14 mouse cellular contexts compared by ENCODE assay signal in the genomic region with DNA sequence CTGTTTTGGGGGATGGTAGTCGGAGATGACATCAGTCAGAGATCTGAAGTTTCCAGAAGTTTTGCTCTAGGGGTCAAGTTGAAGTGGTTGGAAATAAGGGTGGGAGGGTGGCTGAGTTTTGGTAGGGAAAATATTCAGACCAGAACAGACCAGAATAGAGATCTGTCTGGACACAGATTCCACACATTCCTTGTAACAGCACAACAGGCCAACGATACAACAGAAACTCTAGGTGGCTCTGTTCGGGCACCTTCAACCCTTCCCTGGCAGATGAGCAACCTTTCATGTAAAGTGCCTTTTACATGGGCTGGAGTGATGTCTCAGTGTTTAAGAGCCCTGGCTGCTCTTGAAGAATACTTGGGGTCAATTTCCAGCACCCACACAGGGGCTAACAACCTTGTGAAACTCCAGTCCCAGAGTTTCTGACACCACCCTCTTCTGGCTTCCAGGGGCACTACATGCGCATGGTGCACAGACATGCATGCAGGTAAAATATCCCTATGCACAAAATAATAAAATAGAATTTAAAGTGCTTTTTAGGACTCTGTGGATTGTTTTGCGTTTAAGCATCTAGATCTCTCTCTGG. TPM values are rescaled to one million over a fixed set of nuclear protein-coding genes. Genes with fewer than 3 reads are reported as not detected.
DNase-seq lines count a peak whose midpoint lies in the region; ATAC-seq and TF ChIP-seq lines count a peak whose summit lies in the region.
"Had no signal": no experiment of that assay in that cellular context is flagged by ENCODE, and none has a peak within 500 bp of the region (broad histone marks: within the 10 kb centered on the region; RNA-seq: fewer than 3 reads in every experiment).

No protein-coding gene starts in this region.

- H3K9ac ChIP-seq in midbrain, embryonic 11.5 days (ENCODE audit: low read length), result no peak overlapping the region
- H3K9ac ChIP-seq in midbrain, embryonic 15.5 days, result no peak overlapping the region
- H3K9ac ChIP-seq: embryonic facial prominence, embryonic 13.5 days; forebrain, embryonic 12.5 days; liver, embryonic 13.5 days had no signal

- TF ChIP-seq CTCF in kidney, adult 2 months (conservative IDR thresholded peaks at IDR 0.05; ENCODE audit: insufficient read depth, insufficient read length, low read depth, low read length), result no peak
- TF ChIP-seq CTCF in cortical plate, adult 2 months (IDR thresholded peaks at IDR 0.05; ENCODE audit: extremely low read depth, insufficient read depth, low read length), result 0 out of 2 replicates have a peak, but pooled peaks have one; percentile 4

- TF ChIP-seq POLR2A in kidney, adult 2 months (IDR thresholded peaks at IDR 0.05; ENCODE audit: low read depth, low read length), result no peak
- TF ChIP-seq POLR2A in cortical plate, adult 2 months (IDR thresholded peaks at IDR 0.05; ENCODE audit: extremely low read depth, insufficient read depth, low read length), result no peak

- H3K4me2 ChIP-seq in midbrain, embryonic 11.5 days, result no peak overlapping the region
- H3K4me2 ChIP-seq in midbrain, embryonic 15.5 days, result no peak overlapping the region
- H3K4me2 ChIP-seq: embryonic facial prominence, embryonic 13.5 days; forebrain, embryonic 12.5 days; liver, embryonic 13.5 days had no signal

- H3K9me3 ChIP-seq in midbrain, embryonic 11.5 days (ENCODE audit: control insufficient read depth, low read length), result no peaks in the 10 kb centered on the region
- no peaks in the 10 kb centered on the region for H3K9me3 ChIP-seq in midbrain, embryonic 15.5 days
- H3K9me3 ChIP-seq: embryonic facial prominence, embryonic 13.5 days; forebrain, embryonic 12.5 days; liver, embryonic 13.5 days; midbrain, embryonic 10.5 days had no signal

- 65% methylated on average over 5 of the region's 5 CpGs for WGBS in kidney, adult 2 months
- 86% methylated on average over 5 of the region's 5 CpGs for WGBS in midbrain, embryonic 11.5 days
- 87% methylated on average over 5 of the region's 5 CpGs for WGBS in midbrain, embryonic 15.5 days

- H3K4me1 ChIP-seq in kidney, adult 2 months (ENCODE audit: control insufficient read depth, insufficient read depth, low read length), result peaks cover 18% of the 10 kb centered on the region
- H3K4me1 ChIP-seq in midbrain, embryonic 11.5 days (ENCODE audit: control insufficient read depth, insufficient read depth, low read length), result no peaks in the 10 kb centered on the region
- no peaks in the 10 kb centered on the region for H3K4me1 ChIP-seq in midbrain, embryonic 15.5 days
- H3K4me1 ChIP-seq in cortical plate, adult 2 months (ENCODE audit: control insufficient read depth, insufficient read depth, low read length), result no peaks in the 10 kb centered on the region
- H3K4me1 ChIP-seq: forebrain, embryonic 12.5 days; midbrain, embryonic 10.5 days had no signal

- H3K27me3 ChIP-seq in kidney, adult 2 months (replicated peaks; ENCODE audit: control insufficient read depth, insufficient read depth, low read length), result no peaks in the 10 kb centered on the region
- no peaks in the 10 kb centered on the region for H3K27me3 ChIP-seq in midbrain, embryonic 11.5 days (ENCODE audit: control insufficient read depth, insufficient read depth, low read length)
- no peaks in the 10 kb centered on the region for H3K27me3 ChIP-seq in midbrain, embryonic 15.5 days (replicated peaks)
- H3K27me3 ChIP-seq: embryonic facial prominence, embryonic 13.5 days; forebrain, embryonic 12.5 days; liver, embryonic 13.5 days had no signal

- no peak overlapping the region for H3K4me3 ChIP-seq in kidney, adult 2 months (ENCODE audit: insufficient read depth, low read depth, low read length)
- no peak overlapping the region for H3K4me3 ChIP-seq in midbrain, embryonic 11.5 days (ENCODE audit: low read depth, low read length)
- no peak overlapping the region for H3K4me3 ChIP-seq in midbrain, embryonic 15.5 days
- no peak overlapping the region for H3K4me3 ChIP-seq in cortical plate, adult 2 months (ENCODE audit: insufficient read depth, low read length)
- H3K4me3 ChIP-seq: embryonic facial prominence, embryonic 13.5 days; forebrain, embryonic 12.5 days; liver, embryonic 13.5 days; midbrain, embryonic 10.5 days had no signal

- DNase-seq in kidney, adult 2 months, result peak; percentile 38
- DNase-seq in kidney, postnatal 36 days, result no peak
- peak; percentile 56 for DNase-seq in midbrain, embryonic 11.5 days (ENCODE audit: low spot score, missing footprints)
- DNase-seq: cerebellum, adult 9-10 months; gastrocnemius, postnatal 14 days; liver, embryonic 13.5 days had no signal

- no peak overlapping the region for H3K27ac ChIP-seq in kidney, adult 2 months (ENCODE audit: insufficient read depth, low read depth, low read length)
- no peak overlapping the region for H3K27ac ChIP-seq in midbrain, embryonic 11.5 days (ENCODE audit: low read depth, low read length)
- H3K27ac ChIP-seq in midbrain, embryonic 15.5 days, result no peak overlapping the region
- H3K27ac ChIP-seq in cortical plate, adult 2 months (ENCODE audit: insufficient read depth, low read length), result no peak overlapping the region
- H3K27ac ChIP-seq: embryonic facial prominence, embryonic 13.5 days; forebrain, embryonic 12.5 days; liver, embryonic 13.5 days; midbrain, embryonic 10.5 days had no signal

- H3K36me3 ChIP-seq in kidney, adult 2 months (ENCODE audit: control insufficient read depth, insufficient read depth, low read length), result no peaks in the 10 kb centered on the region
- H3K36me3 ChIP-seq in midbrain, embryonic 11.5 days (ENCODE audit: control insufficient read depth, insufficient read depth, low read length), result no peaks in the 10 kb centered on the region
- H3K36me3 ChIP-seq in midbrain, embryonic 15.5 days (replicated peaks), result no peaks in the 10 kb centered on the region
- H3K36me3 ChIP-seq: embryonic facial prominence, embryonic 13.5 days; forebrain, embryonic 12.5 days; liver, embryonic 13.5 days; midbrain, embryonic 10.5 days had no signal

- ATAC-seq in midbrain, embryonic 11.5 days (ENCODE audit: low FRiP score), result no peak
- ATAC-seq in midbrain, embryonic 15.5 days (replicated peaks), result no peak
- no peak for ATAC-seq in cerebellum, adult (ENCODE audit: insufficient number of reproducible peaks, low FRiP score, low TSS enrichment)
- no peak for ATAC-seq in activated CD4-positive, CD25-positive, alpha-beta regulatory T cell, adult 4 months
- ATAC-seq: hindbrain, embryonic 16.5 days had no signal

RNA-seq across cellular contexts. Expression of gene Asb13, which starts 33.5 kb away (rescaled TPM):
- polyA plus RNA-seq in kidney, adult 2 months (2012; rRNA removed), result 41.9 and 42.6 TPM in 2 replicates
- polyA plus RNA-seq in midbrain, embryonic 11.5 days (2014; fragmentation: Nextera tagmentation; extraction: Ambion mirVana), result 9.6 and 9.7 TPM in 2 replicates
- 20.8 TPM in 2 replicates for polyA plus RNA-seq in midbrain, embryonic 15.5 days (2015; fragmentation: Nextera tagmentation; extraction: Ambion mirVana)
- polyA plus RNA-seq in cortical plate, adult 2 months (2012; rRNA removed), result 39.4 and 41.2 TPM in 2 replicates
- polyA plus RNA-seq in activated CD4-positive, CD25-positive, alpha-beta regulatory T cell, adult 4 months (2017; shearing (Covaris generic)), result 10 to 100 TPM; 19.2 to 23.8 TPM

RNA-seq across cellular contexts. Expression of gene Fam208b, which starts 56.5 kb away (rescaled TPM):
- polyA plus RNA-seq in kidney, adult 2 months (2012; rRNA removed), result 2.3 and 2.8 TPM in 2 replicates
- 20.5 and 24.6 TPM in 2 replicates for polyA plus RNA-seq in midbrain, embryonic 11.5 days (2014; fragmentation: Nextera tagmentation; extraction: Ambion mirVana)
- 18.5 and 19.3 TPM in 2 replicates for polyA plus RNA-seq in midbrain, embryonic 15.5 days (2015; fragmentation: Nextera tagmentation; extraction: Ambion mirVana)
- 14.0 and 14.7 TPM in 2 replicates for polyA plus RNA-seq in cortical plate, adult 2 months (2012; rRNA removed)
- 10 to 100 TPM; 18.6 to 19.2 TPM for polyA plus RNA-seq in activated CD4-positive, CD25-positive, alpha-beta regulatory T cell, adult 4 months (2017; shearing (Covaris generic))

Comparison
In these comparisons a context has a peak if more than half of its experiments do, and no peak if none do; other contexts are left out.
1. DNase-seq: peak in kidney, adult 2 months (single experiment) and midbrain, embryonic 11.5 days (single experiment); none in kidney, postnatal 36 days (0 of 2).